Mouse (Mus musculus) right cerebral cortex, postnatal 25 days (tissue): Measurements from ENCODE around the gene Jak1.

Experiments
- DNase-seq: peaks from one replicate; pipeline ENCODE4 v3.0.0; 2022

The Jak1 gene

DNA sequence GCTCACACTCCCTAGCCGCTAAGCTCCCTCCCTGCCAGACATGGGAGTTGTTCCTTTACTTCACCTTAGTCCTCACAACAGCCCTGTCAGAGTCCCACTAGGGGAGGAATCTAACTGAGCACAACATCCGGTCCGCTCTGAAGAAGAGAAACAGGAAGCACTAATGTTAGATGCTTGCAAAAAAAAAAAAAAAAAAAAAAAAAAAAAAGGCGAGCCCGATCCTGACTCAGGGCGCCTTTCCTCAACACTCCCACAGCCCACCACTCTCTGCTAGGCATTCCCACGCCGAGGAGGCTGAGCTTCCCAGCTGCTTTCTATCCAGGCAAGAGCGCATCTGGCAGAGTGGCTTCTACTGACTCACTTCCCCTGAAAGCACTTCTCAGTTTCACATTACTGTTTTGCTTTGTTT is 82.5 kb downstream of the Jak1 start:
- no peak for DNase-seq

GRCm38 (mm10) chr4:101180681-101181080 is 84.4 kb downstream of the Jak1 start:
- DNase-seq, result no peak

- no peak for DNase-seq
These were observed 85.2 kb downstream of the Jak1 start for GRCm38 (mm10) chr4:101179836-101180235.

GRCm38 (mm10) chr4:101179076-101179475 is 86.0 kb downstream of the Jak1 start:
- DNase-seq, result no peak

- no peak for DNase-seq
These were observed 87.3 kb downstream of the Jak1 start for GRCm38 (mm10) chr4:101177796-101178195.

DNA sequence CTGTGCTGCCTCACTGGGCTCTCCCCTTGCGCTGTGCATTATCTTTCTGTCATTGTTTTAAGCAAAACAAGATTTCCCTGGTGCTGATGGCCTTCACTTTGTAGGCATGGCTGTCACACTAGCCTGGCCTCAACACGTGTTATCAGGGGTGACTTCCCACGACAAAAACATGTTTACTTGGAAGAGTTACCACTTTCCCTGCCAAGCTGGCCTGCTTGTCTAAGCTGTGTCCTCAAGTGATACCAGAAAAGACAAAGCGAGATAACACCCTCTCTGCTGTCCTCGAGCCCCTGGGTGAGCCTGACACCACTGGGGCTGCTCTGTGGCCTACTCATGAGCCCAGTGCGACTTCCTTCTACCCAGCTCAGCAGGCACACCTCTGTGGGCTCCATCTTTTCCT is 89.0 kb downstream of the Jak1 start:
- no peak for DNase-seq

GRCm38 (mm10) chr4:101174916-101175625 is 90.0 kb downstream of the Jak1 start:
- no peak for DNase-seq

DNA sequence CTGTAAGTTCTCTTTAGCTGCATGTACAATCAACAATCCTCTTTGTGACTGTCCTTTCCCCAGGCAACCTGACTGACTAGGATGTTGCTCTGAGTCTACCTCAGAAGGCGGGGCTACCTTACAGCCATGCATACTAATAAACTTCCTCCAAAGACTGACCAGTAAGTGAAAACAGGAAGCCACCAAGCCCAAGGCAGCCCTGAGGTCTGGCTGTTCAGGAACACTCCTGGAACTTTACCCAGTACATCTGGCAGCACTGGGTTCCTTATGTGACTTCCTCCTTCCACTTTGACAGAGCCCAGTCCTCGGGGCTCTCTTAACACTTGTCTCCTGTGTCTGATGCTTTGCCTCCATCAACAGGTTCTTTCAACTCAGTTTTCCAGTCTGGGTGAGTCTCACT is 92.3 kb downstream of the Jak1 start:
- DNase-seq, result no peak

GRCm38 (mm10) chr4:101168189-101168778 is 96.8 kb downstream of the Jak1 start:
- no peak for DNase-seq

DNA sequence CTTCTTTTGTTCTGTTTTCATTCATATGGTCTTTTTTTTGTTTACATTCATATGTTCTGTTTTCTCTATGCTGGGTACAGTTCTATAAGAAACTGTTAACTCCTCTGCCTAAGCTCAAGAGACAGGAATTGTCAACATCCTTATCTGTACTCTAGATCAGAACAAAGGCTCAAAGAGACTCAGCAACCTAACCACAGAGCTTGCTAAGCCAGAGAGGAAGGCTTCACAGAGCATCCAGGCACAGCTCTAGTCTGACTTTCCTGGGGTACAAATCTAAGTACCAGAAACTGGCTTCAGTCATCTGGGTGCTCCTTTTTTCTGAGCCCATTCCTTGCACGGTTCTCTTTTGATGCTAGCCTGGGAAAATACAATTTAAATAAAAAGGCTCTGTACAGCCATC is 97.3 kb downstream of the Jak1 start:
- no peak for DNase-seq

DNA sequence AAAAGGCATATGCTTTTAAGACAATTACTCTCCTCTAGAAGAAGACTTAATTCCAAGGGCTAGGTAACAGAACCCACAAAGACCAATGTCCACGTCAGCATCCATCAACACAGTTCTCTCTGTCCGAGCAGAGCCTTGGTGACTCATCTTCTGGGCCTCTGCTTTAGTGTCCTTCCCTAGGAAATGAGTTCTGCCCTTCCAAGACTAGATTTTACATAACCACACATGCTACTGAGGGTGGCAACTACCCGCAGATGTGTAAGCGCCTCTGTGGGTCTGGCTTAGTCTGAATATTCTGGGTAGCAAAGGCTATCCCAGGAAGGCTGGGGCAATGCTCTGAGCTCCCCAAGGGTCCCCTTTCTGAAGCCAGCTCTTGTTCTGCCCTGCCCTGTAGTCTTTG is 99.3 kb downstream of the Jak1 start:
- DNase-seq, result no peak

GRCm38 (mm10) chr4:101164673-101165072 is 100.4 kb downstream of the Jak1 start:
- no peak for DNase-seq

GRCm38 (mm10) chr4:101164189-101164588 is 100.9 kb downstream of the Jak1 start:
- DNase-seq, result no peak

DNA sequence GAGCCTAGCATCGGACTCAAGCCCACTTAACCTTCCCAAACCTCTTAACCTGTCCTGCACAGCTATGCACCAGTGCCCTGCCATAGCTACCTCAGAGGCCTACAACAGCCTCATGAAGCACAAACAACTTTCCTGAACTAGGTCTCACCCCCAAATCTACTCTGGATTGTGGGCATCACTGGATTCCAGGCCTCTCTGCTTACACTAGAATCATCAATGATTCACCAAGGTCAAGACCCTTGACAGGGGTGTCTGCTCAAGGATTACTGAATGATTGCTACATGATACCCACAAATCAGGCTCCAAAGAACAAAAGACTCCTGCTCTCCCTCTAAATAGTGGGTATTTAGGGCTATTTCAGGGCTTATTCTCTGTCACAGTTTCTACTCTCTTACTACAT is 104.3 kb downstream of the Jak1 start:
- DNase-seq, result no peak

GRCm38 (mm10) chr4:101159191-101159764 is 105.8 kb downstream of the Jak1 start:
- DNase-seq, result no peak

DNA sequence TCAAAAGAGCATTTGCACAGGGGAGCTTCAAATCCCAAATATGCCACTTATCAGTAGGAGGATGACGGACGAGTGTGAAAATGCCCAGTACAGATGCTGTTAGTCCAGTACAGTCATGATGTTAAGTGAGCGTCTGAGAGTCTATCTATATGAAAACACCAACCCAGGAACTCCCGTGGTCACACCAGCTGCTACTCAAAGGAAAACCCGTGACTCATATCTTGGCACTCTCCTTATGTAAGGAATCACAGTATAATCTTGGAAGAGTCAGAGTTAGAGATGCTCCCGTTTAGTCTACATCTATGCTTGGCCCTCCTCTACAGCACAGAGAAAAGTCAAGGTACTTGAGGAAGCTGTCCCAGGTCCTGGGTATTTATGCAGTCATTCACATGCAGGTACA is 106.8 kb downstream of the Jak1 start:
- DNase-seq, result no peak

GRCm38 (mm10) chr4:101157476-101157875 is 107.6 kb downstream of the Jak1 start:
- no peak for DNase-seq

- no peak for DNase-seq
These were observed 109.5 kb downstream of the Jak1 start for GRCm38 (mm10) chr4:101155541-101155940.

- DNase-seq, result no peak
These were observed 118.0 kb downstream of the Jak1 start for GRCm38 (mm10) chr4:101146891-101147655.

DNA sequence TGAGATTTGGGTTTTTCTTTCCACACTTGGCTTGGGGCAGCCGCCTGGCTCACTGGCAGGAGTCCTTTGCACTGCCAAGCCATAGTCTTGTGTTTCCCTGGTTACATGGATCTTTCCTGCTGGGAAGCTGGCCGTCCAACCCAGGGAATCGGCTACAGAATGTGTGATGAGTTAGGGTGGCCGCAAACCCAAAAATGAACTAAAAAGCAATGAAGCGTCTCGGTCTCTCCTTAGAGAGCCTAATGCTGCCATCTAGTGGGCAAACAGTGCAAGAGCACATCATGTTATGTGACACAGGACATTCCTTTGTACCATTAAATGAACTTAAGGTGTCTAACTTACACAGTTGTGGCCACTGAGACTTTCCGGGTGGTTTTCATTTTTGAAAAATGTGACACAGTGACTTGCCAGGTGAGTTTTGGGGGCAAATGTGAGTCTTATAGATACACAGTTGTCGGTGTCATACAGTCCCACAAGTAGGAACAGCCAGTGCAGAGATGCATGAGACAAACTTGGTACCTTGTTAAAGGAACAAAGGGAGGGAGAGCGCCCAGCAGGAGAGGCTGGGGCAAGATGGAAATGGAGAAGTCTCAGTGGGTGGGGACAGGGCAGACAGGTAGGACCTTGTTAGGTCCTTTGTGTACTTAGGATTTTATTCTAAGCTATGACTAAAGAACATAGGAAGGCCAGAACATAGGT is 118.9 kb downstream of the Jak1 start:
- peak; percentile 71 for DNase-seq

- no peak for DNase-seq
These were observed 120.3 kb downstream of the Jak1 start for GRCm38 (mm10) chr4:101144790-101145189.

DNA sequence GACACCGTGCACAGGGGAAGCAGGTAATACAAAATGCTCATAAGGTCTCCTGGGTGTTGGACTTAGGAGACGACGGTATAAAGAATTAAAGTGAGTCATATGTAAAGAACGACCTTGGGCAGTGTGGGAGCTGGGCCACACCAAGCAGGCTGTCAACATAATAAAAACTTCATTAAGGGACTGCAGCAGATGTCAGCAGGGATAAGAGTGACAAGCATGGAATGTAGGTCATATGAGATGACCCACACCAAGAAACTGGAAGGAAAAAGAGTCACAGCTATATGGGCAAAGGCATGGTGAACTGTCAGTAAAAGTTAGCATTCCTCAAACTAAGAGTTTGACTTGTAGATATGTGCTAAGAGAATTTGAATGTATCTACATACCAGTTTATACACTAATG is 120.7 kb downstream of the Jak1 start:
- DNase-seq, result no peak

- no peak for DNase-seq
These were observed 121.2 kb downstream of the Jak1 start for GRCm38 (mm10) chr4:101143901-101144300.
